Mouse (Mus musculus) myocyte (in vitro differentiated cells): Measurements from ENCODE around the gene Gm20388. TPM values are rescaled to one million over a fixed set of nuclear protein-coding genes. Genes with fewer than 3 reads are reported as not detected.

Source experiments
- H3K27me3 ChIP-seq: one replicate; pipeline ENCODE4 v1.6.1; 2011; ENCODE audit not compliant: control insufficient read depth, insufficient read depth, insufficient read length
- H3K36me3 ChIP-seq: one replicate; pipeline ENCODE4 v1.6.1; 2011; ENCODE audit not compliant: control insufficient read depth, insufficient read depth
- H3K4me2 ChIP-seq: one replicate; pipeline ENCODE4 v1.6.1; 2011; ENCODE audit warnings: low read depth, control low read depth
- H3K4me3 ChIP-seq: one replicate; pipeline ENCODE4 v1.5.1; 2011; ENCODE audit warnings: mild to moderate bottlenecking, control low read depth, moderate library complexity
- H3K79me2 ChIP-seq: one replicate; pipeline ENCODE4 v1.6.1; 2011; ENCODE audit not compliant: control insufficient read depth, insufficient read depth
- H3ac ChIP-seq: one replicate; pipeline ENCODE4 v1.6.1; 2011; ENCODE audit not compliant: control insufficient read depth, insufficient read length
- CEBPB ChIP-seq: IDR thresholded peaks from 2 replicates; pipeline ENCODE4 v1.6.1; 2011; ENCODE audit warnings: mild to moderate bottlenecking, moderate library complexity; ENCODE audit not compliant: poor library complexity, insufficient read depth, severe bottlenecking
- E2F4 ChIP-seq: IDR thresholded peaks from one replicate; pipeline ENCODE4 v1.6.1; 2011; ENCODE audit warnings: mild to moderate bottlenecking, control low read depth, moderate library complexity; ENCODE audit not compliant: insufficient read depth
- MAX ChIP-seq: IDR thresholded peaks from one replicate; pipeline ENCODE4 v1.6.1; 2011; ENCODE audit warnings: low read depth, mild to moderate bottlenecking, control low read depth
- MYOD1 ChIP-seq, 3 experiments: IDR thresholded peaks; one replicate each; pipeline ENCODE4 v1.6.1; 2011; ENCODE audit warnings: control low read depth in 2 of 3, low read depth in 2 of 3, mild to moderate bottlenecking in 2 of 3, moderate library complexity in 1 of 3; ENCODE audit not compliant: insufficient read length in 2 of 3, control insufficient read depth in 1 of 3
- MYOG ChIP-seq, 3 experiments: IDR thresholded peaks; one replicate each; pipeline ENCODE4 v1.6.1; 2011; ENCODE audit warnings: control low read depth in 2 of 3, low read depth in 2 of 3, mild to moderate bottlenecking in 2 of 3; ENCODE audit not compliant: insufficient read length in 2 of 3, control insufficient read depth in 1 of 3, insufficient read depth in 1 of 3
- POLR2A ChIP-seq: IDR thresholded peaks from one replicate; pipeline ENCODE4 v1.6.1; 2011; ENCODE audit warnings: low read depth, mild to moderate bottlenecking, control low read depth, moderate library complexity; ENCODE audit not compliant: insufficient read length
- POLR2AphosphoS2 ChIP-seq: IDR thresholded peaks from one replicate; pipeline ENCODE4 v1.6.1; 2011; ENCODE audit warnings: low read depth, control low read depth; ENCODE audit not compliant: insufficient read length
- REST ChIP-seq: IDR thresholded peaks from one replicate; pipeline ENCODE4 v1.6.1; 2011; ENCODE audit warnings: mild to moderate bottlenecking, control low read depth, moderate library complexity; ENCODE audit not compliant: insufficient read depth, insufficient read length
- SRF ChIP-seq: IDR thresholded peaks from one replicate; pipeline ENCODE4 v1.6.1; 2011; ENCODE audit warnings: low read depth; ENCODE audit not compliant: control insufficient read depth, insufficient read length
- TCF12 ChIP-seq: IDR thresholded peaks from one replicate; pipeline ENCODE4 v1.6.1; 2011; ENCODE audit warnings: mild to moderate bottlenecking, control low read depth; ENCODE audit not compliant: poor library complexity, insufficient read depth, severe bottlenecking
- TCF3 ChIP-seq: IDR thresholded peaks from one replicate; pipeline ENCODE4 v1.6.1; 2011; ENCODE audit warnings: low read depth, control low read depth; ENCODE audit not compliant: insufficient read length
- USF1 ChIP-seq: IDR thresholded peaks from one replicate; pipeline ENCODE4 v1.6.1; 2011; ENCODE audit warnings: low read depth, mild to moderate bottlenecking, control low read depth, moderate library complexity
- polyA plus RNA-seq: library from polyadenylated mRNA; unstranded; fragments of >200 nt; fragmentation: generic; extraction: Trizol; gene quantifications from one replicate; pipeline ENCODE4 v1.2.1, GENCODE M21; 2012; ENCODE audit warnings: missing spikeins

Gene Gm20388
- polyA plus RNA-seq, 1 experiment = 15.3 TPM

DNA sequence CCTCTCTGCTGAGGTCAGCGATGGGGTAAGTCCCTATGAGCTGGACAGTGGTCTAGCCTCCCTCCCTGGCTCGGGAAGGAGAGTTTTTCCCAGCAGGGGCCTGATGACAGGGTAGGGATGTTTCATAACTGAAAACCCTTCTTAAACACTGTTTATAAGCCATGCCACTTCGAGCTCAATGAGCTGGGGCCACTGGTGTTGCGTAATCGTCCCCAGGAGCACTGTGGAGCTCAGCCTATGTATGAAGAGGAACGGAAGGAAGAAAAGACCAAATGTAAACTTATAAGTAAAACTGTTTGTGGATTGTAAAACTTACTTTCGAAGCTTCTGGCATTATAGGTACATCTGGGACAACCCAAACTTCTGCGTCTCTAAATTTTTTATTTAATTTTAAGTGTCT lies 4291.1 kb downstream of the Gm20388 start:
- Histone ChIP-seq H3ac (no peak overlapping the region), H3K36me3 (no peaks in the 10 kb centered on the region), H3K79me2 (no peaks in the 10 kb centered on the region), H3K27me3 (no peaks in the 10 kb centered on the region), H3K4me3 (no peak overlapping the region), H3K4me2 (no peak overlapping the region)
- TF ChIP-seq MYOG (IDR thresholded peaks at IDR 0.05; ENCODE audit: control insufficient read depth in 1 of 3, insufficient read depth in 1 of 3, insufficient read length in 2 of 3, low read depth in 2 of 3) (no peak), TCF3 (no peak), CEBPB (peak; percentile 98), MAX (no peak), POLR2A (no peak)

DNA sequence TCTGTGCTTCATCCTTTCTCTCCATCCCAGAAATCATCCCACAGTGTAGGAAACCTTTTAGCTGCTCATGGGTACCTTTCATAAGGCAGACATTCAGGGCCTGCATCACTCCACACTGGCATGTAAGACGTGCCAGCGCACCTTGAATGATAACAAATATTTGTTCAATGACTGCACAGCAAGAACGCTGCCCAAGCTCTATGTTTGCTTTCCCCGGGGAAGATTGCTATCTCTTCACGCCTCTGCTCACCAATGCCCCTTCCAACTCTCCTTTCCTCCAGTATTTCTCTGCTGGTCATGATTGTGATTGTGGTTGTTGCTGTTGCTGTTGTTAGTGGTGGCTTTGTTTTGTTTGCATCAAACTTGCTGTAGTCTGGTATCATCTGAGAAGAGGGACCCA lies 4292.3 kb downstream of the Gm20388 start:
- Histone ChIP-seq H3K27me3 (no peaks in the 10 kb centered on the region), H3K79me2 (no peaks in the 10 kb centered on the region), H3ac (no peak overlapping the region), H3K4me3 (no peak overlapping the region), H3K4me2 (no peak overlapping the region), H3K36me3 (no peaks in the 10 kb centered on the region)
- TF ChIP-seq MYOD1 (IDR thresholded peaks at IDR 0.05; ENCODE audit: control insufficient read depth in 1 of 3, insufficient read length in 2 of 3, low read depth in 2 of 3) = no peak
- no peak for TF ChIP-seq E2F4
- no peak for TF ChIP-seq POLR2A
- no peak for TF ChIP-seq SRF
- TF ChIP-seq REST = no peak
- TF ChIP-seq USF1 = no peak
- no peak for TF ChIP-seq CEBPB
- TF ChIP-seq MYOG (IDR thresholded peaks at IDR 0.05; ENCODE audit: control insufficient read depth in 1 of 3, insufficient read depth in 1 of 3, insufficient read length in 2 of 3, low read depth in 2 of 3) = no peak
- TF ChIP-seq MAX = no peak
- no peak for TF ChIP-seq TCF3
- TF ChIP-seq TCF12 = no peak
- TF ChIP-seq POLR2AphosphoS2 = no peak

DNA sequence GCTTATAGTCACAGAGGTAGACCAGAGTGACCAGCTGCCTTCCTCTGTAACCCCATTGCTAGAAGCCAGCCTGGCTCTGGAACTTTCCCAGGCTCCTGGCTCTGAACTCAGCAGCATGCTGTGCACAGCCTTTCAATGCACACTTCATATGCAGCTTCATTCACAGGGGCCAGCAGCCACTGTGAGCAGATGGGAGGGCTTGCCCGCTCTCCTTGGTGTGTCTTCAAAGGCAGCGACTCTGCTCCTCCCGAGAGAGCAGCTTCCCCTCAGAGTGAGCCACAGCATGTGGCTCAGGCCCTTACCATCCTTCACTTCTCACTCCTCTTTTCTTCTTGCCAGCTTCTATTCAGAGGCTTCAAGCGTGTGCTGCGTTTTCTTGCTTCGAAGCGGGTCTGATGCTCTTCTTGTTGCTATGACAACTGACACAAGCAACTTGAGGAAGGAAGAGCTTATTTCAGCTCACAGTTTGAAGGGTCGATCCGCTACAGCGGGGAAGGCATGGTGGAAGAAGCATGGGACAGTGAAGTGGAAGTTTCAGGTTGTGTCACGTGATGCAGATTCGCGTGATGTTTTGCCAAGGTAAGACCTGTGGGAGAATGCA lies 4293.5 kb downstream of the Gm20388 start:
- no peaks in the 10 kb centered on the region for H3K79me2 ChIP-seq
- TF ChIP-seq USF1 (peak; percentile 9), MYOD1 (IDR thresholded peaks at IDR 0.05; ENCODE audit: control insufficient read depth in 1 of 3, insufficient read length in 2 of 3, low read depth in 2 of 3) (no peak), MYOG (IDR thresholded peaks at IDR 0.05; ENCODE audit: control insufficient read depth in 1 of 3, insufficient read depth in 1 of 3, insufficient read length in 2 of 3, low read depth in 2 of 3) (no peak), TCF3 (no peak)
- H3K27me3 ChIP-seq = no peaks in the 10 kb centered on the region
- no peak overlapping the region for H3K4me2 ChIP-seq
- no peak overlapping the region for H3ac ChIP-seq
- H3K4me3 ChIP-seq = no peak overlapping the region
- H3K36me3 ChIP-seq = no peaks in the 10 kb centered on the region

DNA sequence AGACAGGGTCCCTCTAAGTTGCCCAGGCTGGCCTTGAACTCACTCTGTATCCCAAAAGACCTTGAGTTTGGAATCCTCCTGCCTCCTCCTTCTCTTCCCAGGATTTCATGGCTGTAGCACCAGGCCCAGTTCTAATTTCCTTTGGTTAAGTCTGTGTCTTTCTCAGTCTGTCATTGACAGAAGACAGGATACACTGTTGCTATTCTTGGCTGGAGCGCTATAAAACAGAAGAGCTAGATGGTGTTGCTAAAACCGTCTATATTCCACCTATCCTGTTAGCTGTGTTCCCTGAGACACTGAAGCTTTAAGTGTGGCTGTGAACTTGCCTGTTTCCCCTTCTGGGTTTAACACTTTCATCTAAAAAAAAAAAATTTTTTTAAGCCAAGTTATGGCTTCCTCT lies 4301.5 kb downstream of the Gm20388 start:
- no peaks in the 10 kb centered on the region for H3K79me2 ChIP-seq
- H3ac ChIP-seq = no peak overlapping the region
- H3K4me2 ChIP-seq = no peak overlapping the region
- H3K27me3 ChIP-seq = no peaks in the 10 kb centered on the region
- TF ChIP-seq POLR2A = no peak
- TF ChIP-seq REST = no peak
- no peak for TF ChIP-seq E2F4
- TF ChIP-seq POLR2AphosphoS2 = no peak
- no peak for TF ChIP-seq MYOG (IDR thresholded peaks at IDR 0.05; ENCODE audit: control insufficient read depth in 1 of 3, insufficient read depth in 1 of 3, insufficient read length in 2 of 3, low read depth in 2 of 3)
- TF ChIP-seq MYOD1 (IDR thresholded peaks at IDR 0.05; ENCODE audit: control insufficient read depth in 1 of 3, insufficient read length in 2 of 3, low read depth in 2 of 3) = no peak
- no peak for TF ChIP-seq CEBPB
- no peaks in the 10 kb centered on the region for H3K36me3 ChIP-seq
- H3K4me3 ChIP-seq = no peak overlapping the region

DNA sequence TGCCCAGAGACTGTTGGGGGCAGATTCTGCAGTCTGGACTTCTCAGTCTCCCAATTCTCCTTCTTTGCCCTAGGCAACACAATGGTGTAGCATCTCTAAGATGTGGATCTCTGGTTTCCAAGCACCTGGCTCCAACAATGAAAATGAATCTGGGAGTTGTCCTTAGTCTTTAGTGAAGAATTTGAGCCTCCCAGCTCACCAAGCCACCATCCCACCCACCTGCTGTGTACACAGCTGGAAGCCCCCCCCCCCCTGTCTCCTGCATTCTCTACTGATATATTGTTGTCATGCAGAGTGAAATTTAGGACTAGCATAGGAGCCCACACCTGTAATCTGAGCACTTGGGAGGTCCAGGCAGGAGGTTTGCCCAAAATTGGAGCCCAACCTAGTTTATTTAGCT lies 4306.3 kb downstream of the Gm20388 start:
- Histone ChIP-seq H3K4me2 (no peak overlapping the region), H3K4me3 (no peak overlapping the region), H3K27me3 (peaks cover 4% of the 10 kb centered on the region), H3ac (no peak overlapping the region), H3K36me3 (no peaks in the 10 kb centered on the region), H3K79me2 (no peaks in the 10 kb centered on the region)
- TF ChIP-seq TCF3 (no peak), POLR2AphosphoS2 (no peak), CEBPB (no peak), TCF12 (no peak), POLR2A (no peak), REST (no peak), E2F4 (no peak), SRF (no peak), USF1 (no peak), MYOG (IDR thresholded peaks at IDR 0.05; ENCODE audit: control insufficient read depth in 1 of 3, insufficient read depth in 1 of 3, insufficient read length in 2 of 3, low read depth in 2 of 3) (no peak), MYOD1 (IDR thresholded peaks at IDR 0.05; ENCODE audit: control insufficient read depth in 1 of 3, insufficient read length in 2 of 3, low read depth in 2 of 3) (no peak), MAX (no peak)
